Mouse (Mus musculus) neural tube, embryonic 11.5 days (tissue): ENCODE results near the gene Syt16. TPM values are rescaled to one million over a fixed set of nuclear protein-coding genes. Genes with fewer than 3 reads are reported as not detected.

Source experiments
- ATAC-seq: fragments of 200-750 bp; cut with Nextera tagmentation; 2 replicates; pipeline ENCODE4 v1.8.0; 2017; ENCODE audit warnings: moderate number of reproducible peaks, mild to moderate bottlenecking, moderate TSS enrichment, moderate library complexity; ENCODE audit not compliant: insufficient read depth, low FRiP score, low TSS enrichment
- DNase-seq: peaks from one replicate; pipeline ENCODE4 v3.0.0-alpha.2; 2015; ENCODE audit warnings: low spot score
- H3K27ac ChIP-seq: fragments of 300-500 bp; sonication (generic); 2 replicates; pipeline ENCODE4 v1.5.1; 2014; ENCODE audit warnings: low read depth, mild to moderate bottlenecking, low read length
- H3K27me3 ChIP-seq: fragments of 300-500 bp; sonication (generic); 2 replicates; pipeline ENCODE4 v1.6.1; 2014; ENCODE audit warnings: mild to moderate bottlenecking, low read length, mixed read lengths; ENCODE audit not compliant: control insufficient read depth, insufficient read depth
- H3K36me3 ChIP-seq: fragments of 300-500 bp; sonication (generic); 2 replicates; pipeline ENCODE4 v1.6.1; 2014; ENCODE audit warnings: mild to moderate bottlenecking, low read length, moderate library complexity, mixed read lengths; ENCODE audit not compliant: control insufficient read depth, insufficient read depth
- H3K4me1 ChIP-seq: fragments of 300-500 bp; sonication (generic); 2 replicates; pipeline ENCODE4 v1.6.1; 2014; ENCODE audit warnings: low read length, mixed read lengths; ENCODE audit not compliant: control insufficient read depth, insufficient read depth
- H3K4me2 ChIP-seq: fragments of 300-500 bp; sonication (generic); 2 replicates; pipeline ENCODE4 v1.6.1; 2014; ENCODE audit warnings: low read depth, mild to moderate bottlenecking, moderate library complexity
- H3K4me3 ChIP-seq: fragments of 300-500 bp; sonication (generic); 2 replicates; pipeline ENCODE4 v1.5.1; 2014; ENCODE audit warnings: low read depth, low read length
- H3K9ac ChIP-seq: fragments of 300-500 bp; sonication (generic); 2 replicates; pipeline ENCODE4 v1.6.1; 2014; ENCODE audit warnings: mild to moderate bottlenecking, low read length
- H3K9me3 ChIP-seq: fragments of 300-500 bp; sonication (generic); 2 replicates; pipeline ENCODE4 v1.6.1; 2016; ENCODE audit warnings: low read length; ENCODE audit not compliant: control insufficient read depth
- WGBS: fragments of 180-500 bp; shearing (Covaris S2); extraction: QIAGEN DNeasy Blood & Tissue Kit; methylation state at CpG from one replicate; pipeline ENCODE4 v1.1.7; 2014; 5-methylcytosine and 5-hydroxymethylcytosine counted together
- polyA plus RNA-seq: library from polyadenylated mRNA; unstranded; fragments of >200 nt; fragmentation: Nextera tagmentation; extraction: Ambion mirVana; gene quantifications from 2 replicates; pipeline ENCODE4 v1.2.1, GENCODE M21; 2014

Gene Syt16
- polyA plus RNA-seq, 1 experiment from 2014 or later = 9.3 TPM

GRCm38 (mm10) chr12:74315221-74315620 lies 317.8 kb downstream of the Syt16 start:
- WGBS = 51% methylated on average over 2 of the region's 2 CpGs
- DNase-seq (no peak), ATAC-seq (no peak)
- no peaks in the 10 kb centered on the region for H3K4me1 ChIP-seq
- no peaks in the 10 kb centered on the region for H3K9me3 ChIP-seq
- H3K4me3 ChIP-seq = no peak overlapping the region
- H3K27ac ChIP-seq = no peak overlapping the region
- H3K36me3 ChIP-seq = no peaks in the 10 kb centered on the region
- H3K4me2 ChIP-seq = no peak overlapping the region
- no peaks in the 10 kb centered on the region for H3K27me3 ChIP-seq
- H3K9ac ChIP-seq = no peak overlapping the region

- ATAC-seq (peak; percentile 60), DNase-seq (peak; percentile 23)
- H3K9ac ChIP-seq = peak within 1 kb of the TSS; percentile 61
- H3K4me1 ChIP-seq = no peaks in the 10 kb centered on the region
- peak within 1 kb of the TSS; percentile 40 for H3K4me3 ChIP-seq
- 39% methylated on average over 15 of the region's 18 CpGs for WGBS
- peak within 1 kb of the TSS; percentile 39 for H3K4me2 ChIP-seq
- H3K36me3 ChIP-seq = no peaks in the 10 kb centered on the region
- no peaks in the 10 kb centered on the region for H3K27me3 ChIP-seq
- peak within 1 kb of the TSS; percentile 64; the same call in 1 of the 2 replicates for H3K27ac ChIP-seq
- no peaks in the 10 kb centered on the region for H3K9me3 ChIP-seq
These were observed 319.0 kb downstream of the Syt16 start, which contains the start of gene Gm11042 for GRCm38 (mm10) chr12:74316344-74316973. Gm11042 (minus strand) TSS chr12:74316394.

- Histone ChIP-seq H3K4me2 (peak overlapping the region; percentile 39), H3K4me3 (peak overlapping the region; percentile 40), H3K9ac (peak overlapping the region; percentile 61), H3K9me3 (no peaks in the 10 kb centered on the region), H3K27me3 (no peaks in the 10 kb centered on the region), H3K4me1 (no peaks in the 10 kb centered on the region), H3K27ac (0 out of 2 replicates have a peak overlapping the region, but pooled peaks have one; percentile 64), H3K36me3 (no peaks in the 10 kb centered on the region)
- ATAC-seq (peak; percentile 87), DNase-seq (peak; percentile 86)
- 19% methylated on average over 15 of the region's 15 CpGs for WGBS
These were observed 319.7 kb downstream of the Syt16 start for GRCm38 (mm10) chr12:74316989-74317759.

- WGBS = 19% methylated on average over 10 of the region's 10 CpGs
- ATAC-seq (no peak), DNase-seq (peak; percentile 78)
- no peak overlapping the region for H3K9ac ChIP-seq
- no peaks in the 10 kb centered on the region for H3K27me3 ChIP-seq
- H3K4me3 ChIP-seq = no peak overlapping the region
- H3K27ac ChIP-seq = no peak overlapping the region
- no peaks in the 10 kb centered on the region for H3K36me3 ChIP-seq
- no peaks in the 10 kb centered on the region for H3K9me3 ChIP-seq
- no peak overlapping the region for H3K4me2 ChIP-seq
- H3K4me1 ChIP-seq = no peaks in the 10 kb centered on the region
These were observed 322.9 kb downstream of the Syt16 start for GRCm38 (mm10) chr12:74320318-74320717.

- H3K27me3 ChIP-seq = no peaks in the 10 kb centered on the region
- H3K27ac ChIP-seq = no peak overlapping the region
- no peaks in the 10 kb centered on the region for H3K36me3 ChIP-seq
- no peak overlapping the region for H3K4me2 ChIP-seq
- H3K9ac ChIP-seq = no peak overlapping the region
- no peaks in the 10 kb centered on the region for H3K4me1 ChIP-seq
- ATAC-seq (no peak), DNase-seq (no peak)
- no peaks in the 10 kb centered on the region for H3K9me3 ChIP-seq
- 79% methylated on average over 5 of the region's 5 CpGs for WGBS
- H3K4me3 ChIP-seq = no peak overlapping the region
These were observed 324.5 kb downstream of the Syt16 start for GRCm38 (mm10) chr12:74321981-74322380.

Other genes with a start within 250 kb of the Syt16 start
- 126 and 130 TPM in 2 replicates for gene Hif1a, start 96.3 kb upstream of the Syt16 start, polyA plus RNA-seq
- gene Gm49321, start 60.0 kb upstream of the Syt16 start, polyA plus RNA-seq = 13.0 and 18.3 TPM in 2 replicates
- gene Snapc1, start 33.2 kb upstream of the Syt16 start, polyA plus RNA-seq = 24.6 and 29.9 TPM in 2 replicates